Mouse (Mus musculus): ENCODE measurements around the gene Fsip1.

Fsip1 gene

DNA sequence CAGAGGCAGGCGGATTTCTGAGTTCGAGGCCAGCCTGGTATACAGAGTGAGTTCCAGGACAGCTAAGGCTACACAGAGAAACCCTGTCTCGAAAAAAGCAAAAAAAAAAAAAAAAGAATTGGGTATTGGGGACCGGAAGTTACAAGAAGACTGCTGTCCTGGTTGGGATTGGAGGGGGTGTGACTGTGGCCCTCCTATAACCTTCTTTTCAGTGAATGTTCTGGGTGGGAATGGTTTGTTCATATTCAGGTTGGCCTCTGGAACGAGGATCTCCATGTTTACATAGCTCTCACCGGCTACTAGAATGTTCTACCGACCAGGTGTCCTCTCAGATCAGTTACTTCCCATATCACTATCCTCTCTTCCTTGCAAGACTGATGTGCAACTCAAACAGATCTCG lies 328 bp upstream of the Fsip1 start:
- in situ Hi-C loops (cut with MboI, MseI), result no loop called here

DNA sequence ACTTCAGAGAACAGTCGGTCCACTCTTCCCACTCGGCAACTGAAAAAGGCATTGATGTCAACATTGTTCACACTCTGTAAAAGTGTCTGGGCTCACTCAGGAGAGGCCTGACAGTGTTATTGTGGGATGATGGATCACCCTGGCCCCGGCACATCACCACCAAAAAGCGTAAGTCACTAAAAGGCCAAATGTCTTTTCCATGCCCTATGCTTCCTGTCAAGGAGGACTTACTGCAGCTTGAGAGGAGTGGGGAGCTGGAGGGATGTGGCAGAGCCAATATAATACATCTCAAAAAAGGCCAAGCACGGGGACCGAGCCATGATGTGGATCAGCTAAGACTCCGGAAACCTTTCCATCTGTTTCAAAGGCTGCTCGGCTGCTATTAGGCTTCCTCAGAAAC lies 2.2 kb downstream of the Fsip1 start:
- in situ Hi-C loops (cut with MboI, MseI), result no loop called here

DNA sequence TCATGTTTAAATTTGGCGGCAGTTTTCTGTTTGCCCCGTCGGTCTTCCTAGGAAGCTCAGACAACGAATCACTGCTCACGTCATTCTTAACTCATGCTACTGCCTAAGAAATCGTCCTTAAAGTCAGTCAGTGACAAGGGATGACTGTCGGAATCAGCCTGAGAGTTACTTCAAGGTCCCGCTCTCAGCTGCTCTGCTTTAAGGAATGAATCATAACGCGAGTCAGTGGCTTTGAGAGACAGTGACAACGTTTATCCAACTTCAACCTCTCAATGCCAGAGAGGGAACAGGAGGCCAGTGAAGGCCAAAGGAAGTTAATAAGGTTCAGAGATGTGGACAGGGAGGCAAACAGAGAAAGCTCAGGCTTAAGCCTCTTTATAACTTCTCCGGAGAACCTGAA lies 7.8 kb downstream of the Fsip1 start:
- in situ Hi-C loops (cut with MboI, MseI), result no loop called here

DNA sequence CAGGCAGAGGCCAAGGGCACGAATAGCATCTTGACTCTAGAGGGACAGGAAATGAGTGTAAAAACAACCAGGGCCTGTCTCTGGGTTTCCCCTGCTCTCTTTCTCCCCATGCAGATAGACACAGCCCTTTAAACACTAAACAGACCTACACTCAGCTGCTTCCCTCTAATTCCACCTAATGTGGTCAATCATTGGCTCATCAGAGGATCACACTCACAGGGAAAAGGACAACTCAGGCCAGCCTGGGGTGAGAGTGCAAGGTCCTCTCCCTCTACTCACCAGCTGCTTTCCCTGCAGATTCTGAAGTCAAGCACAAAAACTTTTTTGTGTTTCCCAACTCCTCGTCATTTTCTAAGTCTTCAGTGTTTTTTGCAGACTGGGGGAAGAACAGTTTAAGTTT lies 8.8 kb downstream of the Fsip1 start:
- in situ Hi-C loops (cut with MboI, MseI), result no loop called here

DNA sequence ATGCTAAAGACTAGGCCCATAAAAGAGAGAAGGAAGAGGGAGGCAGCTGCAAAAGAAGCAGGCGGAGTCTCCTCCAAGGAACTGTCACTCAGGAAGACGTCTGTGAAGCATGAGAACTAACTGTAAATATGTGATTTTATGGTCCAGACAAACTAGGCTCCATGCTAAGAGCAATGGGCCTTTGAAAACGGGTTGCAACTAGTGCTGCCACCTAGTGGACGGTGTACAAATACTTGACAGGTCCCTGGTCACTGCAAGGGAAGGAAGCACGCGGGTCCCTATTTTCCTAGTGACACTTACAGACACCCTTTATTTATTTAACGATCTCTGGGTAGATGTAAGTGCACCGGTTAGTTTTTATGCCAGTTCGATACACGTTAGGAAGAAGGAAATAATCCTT lies 10.9 kb downstream of the Fsip1 start:
- in situ Hi-C loops (cut with MboI, MseI), result no loop called here

DNA sequence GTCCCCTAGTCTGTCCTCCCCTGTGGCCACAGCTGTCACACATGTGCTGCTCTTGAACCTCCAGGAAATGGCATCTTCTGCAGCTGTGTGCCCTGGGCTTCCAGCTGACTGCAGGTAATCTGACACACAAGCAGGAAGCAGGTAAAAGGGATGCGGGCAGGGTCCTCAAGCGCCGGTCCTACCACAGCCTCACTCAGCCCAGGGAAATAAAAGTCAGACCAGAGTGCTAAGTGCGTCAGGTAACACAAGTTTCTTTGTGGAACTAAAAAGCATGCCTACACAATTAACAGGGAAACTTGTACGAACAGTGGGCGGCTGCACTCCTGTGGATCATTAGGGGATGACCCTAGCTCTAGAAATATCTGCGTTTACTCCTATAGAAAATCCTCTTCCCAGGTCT lies 20.6 kb downstream of the Fsip1 start:
- in situ Hi-C loops (cut with MboI, MseI), result no loop called here

DNA sequence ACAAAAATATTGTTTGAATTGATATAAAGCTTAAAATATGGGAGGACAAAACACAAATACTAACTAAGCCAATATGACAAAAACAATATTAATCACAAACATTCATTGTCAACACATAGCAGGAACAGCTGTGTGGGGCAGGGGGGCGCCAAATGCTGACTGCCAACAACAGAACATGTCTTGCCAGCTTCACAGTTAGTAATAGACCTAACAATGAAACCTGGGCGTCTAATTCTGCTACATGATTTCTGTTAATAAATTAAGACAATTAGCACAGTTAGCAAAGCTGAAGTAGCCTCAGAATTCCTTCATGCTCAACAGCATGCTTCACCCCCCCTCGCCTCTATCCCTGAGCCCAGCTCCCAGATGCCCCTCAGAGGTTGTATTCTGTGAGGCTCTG lies 21.2 kb downstream of the Fsip1 start:
- in situ Hi-C loops (cut with MboI, MseI), result no loop called here

DNA sequence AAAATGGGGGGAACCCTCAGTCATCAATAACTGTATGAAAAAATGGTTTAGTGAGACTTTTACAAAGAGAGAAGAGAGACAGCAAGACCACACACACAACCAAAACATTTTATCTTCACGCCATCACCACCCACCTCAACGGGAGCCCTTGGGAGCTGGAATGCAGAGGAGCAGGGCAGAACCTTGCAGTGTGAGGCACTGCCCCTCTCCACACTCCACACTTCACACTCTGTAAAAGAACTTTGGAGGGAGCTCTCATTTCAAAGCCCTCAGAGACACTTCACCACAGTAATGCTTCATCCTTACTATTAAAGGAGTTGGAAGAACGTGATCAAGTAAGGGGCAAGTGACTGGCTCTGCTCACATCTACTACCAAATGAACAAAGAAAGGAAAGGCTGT lies 26.2 kb downstream of the Fsip1 start:
- in situ Hi-C loops (cut with MboI, MseI), result no loop called here

DNA sequence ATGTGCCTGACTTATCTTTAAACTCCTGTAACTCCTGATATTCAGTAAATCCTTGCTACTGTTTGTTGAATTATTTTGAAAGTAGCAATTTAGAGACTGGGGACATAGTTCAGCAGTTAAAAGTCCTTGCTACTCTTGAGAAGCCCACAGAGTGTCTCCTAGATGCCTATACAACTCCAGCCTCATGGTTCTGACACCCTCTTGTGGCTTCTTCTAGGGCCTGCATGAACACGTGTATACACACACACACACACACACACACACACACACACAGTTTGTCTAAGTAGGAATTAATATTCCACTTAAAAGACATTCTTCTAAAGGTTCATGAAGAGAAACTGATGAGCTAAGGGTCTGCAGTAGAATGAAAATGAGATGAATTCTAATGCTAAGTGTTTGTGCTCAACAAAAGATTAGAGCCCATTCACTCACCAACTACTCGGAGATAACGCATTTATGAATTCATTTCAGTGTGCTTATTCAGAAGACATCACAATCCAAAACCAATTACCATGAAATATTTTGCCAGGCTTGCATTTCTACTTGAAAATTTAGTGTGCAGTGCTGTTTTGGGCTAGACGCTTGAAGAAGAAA lies 28.2 kb downstream of the Fsip1 start:
- in situ Hi-C loops (cut with MboI, MseI), result no loop called here

DNA sequence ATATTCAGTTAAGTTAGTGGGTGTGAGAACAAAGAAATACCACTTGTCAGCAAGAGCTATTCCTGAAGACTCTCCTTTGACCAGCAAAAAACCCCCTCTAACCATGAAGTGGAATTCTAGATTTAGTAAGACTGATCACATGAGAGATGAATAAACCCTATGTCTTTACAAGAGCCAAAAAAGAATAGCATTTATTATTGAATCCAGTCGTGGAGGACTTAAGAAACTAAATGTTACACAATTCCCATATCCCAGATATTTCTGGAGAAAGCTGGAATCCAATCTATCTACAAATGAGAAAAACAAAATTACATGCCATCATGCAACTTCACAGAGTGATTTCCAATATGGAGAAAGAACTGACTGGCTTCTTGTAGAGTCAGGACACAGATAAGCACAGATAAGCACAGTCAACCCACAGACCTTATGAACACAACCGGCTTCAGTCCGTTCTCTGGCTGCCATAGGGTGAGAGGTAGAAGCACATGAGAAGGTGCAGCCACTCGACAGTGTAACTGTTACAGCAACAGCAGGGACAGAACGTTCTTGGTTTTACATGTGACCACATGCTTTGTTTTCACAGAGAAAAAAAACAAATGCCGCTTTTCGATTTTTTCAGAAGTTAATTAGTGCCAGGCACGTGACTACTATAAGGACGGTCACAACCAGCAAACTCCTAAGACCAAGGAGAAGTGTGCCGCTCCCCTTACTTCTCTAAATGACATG lies 31.3 kb downstream of the Fsip1 start:
- in situ Hi-C loops (cut with MboI, MseI), result no loop called here

DNA sequence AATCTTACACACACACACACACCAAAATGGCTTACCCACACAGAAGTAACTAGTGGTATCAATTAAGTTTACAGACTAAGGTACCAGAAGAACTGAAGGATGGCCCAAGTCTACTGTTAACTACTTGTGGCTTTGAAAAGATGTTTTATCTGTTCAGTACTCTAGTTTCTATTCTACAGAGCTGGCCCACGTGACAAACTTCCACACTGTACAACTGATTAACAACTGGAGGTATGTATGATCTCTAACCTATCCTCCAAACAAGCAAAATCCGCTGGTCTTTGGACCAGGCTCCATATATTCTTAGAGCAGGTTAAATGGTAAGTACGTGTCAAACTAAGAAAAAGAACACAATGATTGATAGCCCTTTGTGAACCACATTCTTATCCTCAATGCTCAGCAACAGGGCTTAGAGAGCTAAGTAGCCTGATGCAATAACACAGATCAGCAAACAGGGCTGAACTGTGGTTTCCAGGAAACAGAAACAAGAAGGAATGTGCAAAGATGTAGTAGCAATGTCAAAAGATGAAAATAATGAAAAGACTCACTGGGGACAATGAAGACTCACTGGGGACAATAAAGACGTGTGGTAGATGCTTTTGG lies 38.7 kb downstream of the Fsip1 start:
- in situ Hi-C loops (cut with MboI, MseI), result no loop called here

DNA sequence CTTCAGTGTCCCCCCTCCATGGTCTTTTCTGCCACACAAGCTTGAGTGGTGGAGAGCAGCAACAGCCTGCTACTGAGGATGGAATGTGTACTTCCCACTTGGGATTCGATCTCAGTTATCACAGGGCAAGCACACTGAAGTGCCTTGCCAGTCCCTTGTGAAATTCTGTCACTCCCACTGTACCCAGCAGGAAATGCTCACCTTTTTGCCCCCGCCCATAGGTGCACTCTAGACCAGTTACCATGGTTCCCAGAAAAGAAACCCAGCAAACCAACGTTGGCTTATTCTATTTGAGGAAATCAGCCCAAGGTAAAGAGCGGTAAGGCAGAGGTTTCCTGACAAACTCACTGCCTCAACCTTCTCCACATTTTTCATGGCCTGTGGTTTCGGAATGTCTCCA lies 47.1 kb downstream of the Fsip1 start:
- in situ Hi-C loops (cut with MboI, MseI), result no loop called here

DNA sequence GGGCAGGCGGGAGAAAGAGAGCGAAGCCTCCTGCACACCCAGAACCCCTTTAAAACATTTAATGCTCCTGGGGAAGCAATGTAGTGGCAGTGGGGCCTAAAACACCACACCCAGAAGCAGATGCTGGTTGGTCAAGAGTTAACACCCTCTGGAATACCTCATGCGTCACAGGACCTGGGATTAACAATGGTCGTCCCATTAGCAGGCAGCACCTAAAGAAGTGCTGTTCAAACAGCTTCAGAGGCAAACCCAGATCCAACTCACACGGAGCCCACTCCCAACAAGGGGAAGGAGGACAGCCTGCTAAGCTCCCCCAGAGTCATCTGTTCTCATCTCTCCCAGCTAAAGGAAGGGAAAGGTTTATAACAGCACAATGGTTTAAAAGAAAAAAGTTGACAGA lies 48.1 kb downstream of the Fsip1 start:
- in situ Hi-C loops (cut with MboI, MseI), result no loop called here

DNA sequence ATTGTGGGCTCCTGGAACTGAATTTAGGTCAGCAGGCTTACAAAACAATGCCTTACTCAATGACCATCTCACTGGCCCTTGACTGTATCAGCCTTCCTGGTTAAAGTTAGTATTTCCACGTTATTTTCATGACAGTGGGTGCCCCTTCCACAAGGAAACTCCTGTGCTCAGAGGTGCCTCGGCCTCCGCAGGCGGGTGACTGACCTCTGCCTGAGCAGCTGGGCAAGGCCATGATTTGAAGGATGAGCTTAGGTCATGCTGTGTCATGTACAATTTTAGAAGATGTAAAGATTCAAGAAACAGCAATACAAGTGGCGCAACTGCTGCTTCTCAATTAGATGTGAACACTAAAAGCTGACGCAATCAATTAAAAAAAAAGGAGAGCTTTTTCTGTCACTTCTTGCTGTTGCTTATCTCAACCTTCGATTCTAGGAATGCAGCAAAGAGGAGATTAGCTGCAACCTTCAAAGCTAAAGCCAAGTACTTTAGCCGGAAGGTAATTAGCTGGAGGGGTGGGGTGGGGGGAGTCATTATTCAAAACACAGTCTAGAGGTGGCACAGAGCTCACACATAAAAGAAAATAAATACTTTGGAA lies 50.7 kb downstream of the Fsip1 start:
- in situ Hi-C loops (cut with MboI, MseI), result no loop called here

DNA sequence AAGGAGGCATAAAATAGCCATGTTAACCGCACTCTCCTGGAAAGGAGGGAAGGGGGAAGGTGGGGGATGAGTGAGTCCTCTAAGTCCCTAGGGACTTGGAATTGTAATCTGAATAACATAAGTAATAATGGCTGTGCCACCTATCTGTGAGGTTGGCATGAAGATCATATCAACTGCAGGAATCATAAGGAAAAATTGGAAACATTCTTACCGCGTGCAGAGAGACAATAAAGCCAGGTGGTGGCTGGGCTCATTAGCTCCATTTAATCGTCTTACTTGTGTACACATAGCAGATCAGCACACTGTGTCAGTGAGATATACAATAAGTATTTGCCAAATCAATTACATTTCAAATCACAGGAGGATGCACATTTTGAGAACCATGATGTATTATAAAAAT lies 52.1 kb downstream of the Fsip1 start:
- in situ Hi-C loops (cut with MboI, MseI), result loop anchor here in 1 of 2 experiments (5.0 kb wide), 1 partner anchor 38 kb away; no protein-coding TSS in a partner anchor

DNA sequence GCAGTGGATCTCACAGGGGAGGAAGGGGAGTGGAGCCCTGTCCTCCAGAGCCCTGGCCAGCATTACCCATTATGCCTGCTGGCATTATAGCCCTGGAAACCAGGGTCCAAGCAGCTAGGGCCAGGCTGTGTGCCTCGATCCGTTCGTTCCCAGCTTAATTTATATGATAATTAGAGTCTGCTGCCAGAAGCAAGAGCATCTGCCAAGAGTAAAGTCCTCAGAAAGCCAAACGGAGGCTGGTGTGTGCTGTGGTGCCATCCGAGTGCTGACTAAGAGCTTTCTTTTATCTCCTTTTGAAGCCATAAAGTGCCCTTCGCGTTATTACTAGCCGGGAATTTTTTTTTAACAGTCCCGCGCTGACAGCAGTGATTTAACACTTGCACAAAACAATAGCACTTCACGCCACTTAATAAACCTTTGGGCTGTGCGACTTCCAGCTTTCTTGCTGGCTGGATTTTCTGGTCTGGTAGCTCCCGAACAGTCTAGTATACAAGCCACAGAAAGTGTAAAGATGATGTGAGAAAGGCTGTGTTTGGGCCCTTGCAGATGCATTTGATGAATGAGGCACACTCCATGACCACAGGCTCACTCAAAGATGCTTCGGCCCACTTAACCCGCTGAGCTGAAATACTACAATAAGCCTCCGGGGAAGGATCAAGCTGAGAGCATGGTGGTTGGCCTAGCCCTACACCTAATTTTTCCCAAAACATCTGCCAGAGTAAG lies 52.9 kb downstream of the Fsip1 start:
- in situ Hi-C loops (cut with MboI, MseI), result loop anchor here in 1 of 2 experiments (5.0 kb wide), 1 partner anchor 38 kb away; no protein-coding TSS in a partner anchor

DNA sequence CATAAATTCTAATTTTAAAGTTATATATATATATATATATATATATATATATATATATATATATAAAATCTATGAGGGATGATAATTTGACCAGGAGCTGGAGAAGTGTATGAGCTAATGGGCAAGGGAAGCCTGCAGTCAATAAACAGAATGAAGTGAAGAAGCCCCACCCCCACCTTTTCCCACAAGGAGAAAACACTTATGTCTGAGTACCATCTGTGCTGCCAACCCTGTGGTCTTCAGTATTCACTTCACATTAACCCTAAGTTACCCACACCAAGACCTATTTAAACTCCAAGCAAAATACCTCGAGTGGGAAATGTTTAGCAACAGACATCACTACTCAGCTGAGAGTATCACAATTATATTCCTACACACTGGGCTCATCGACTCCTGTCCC lies 53.8 kb downstream of the Fsip1 start:
- in situ Hi-C loops (cut with MboI, MseI), result loop anchor here in 1 of 2 experiments (5.0 kb wide), 1 partner anchor 39 kb away; no protein-coding TSS in a partner anchor

DNA sequence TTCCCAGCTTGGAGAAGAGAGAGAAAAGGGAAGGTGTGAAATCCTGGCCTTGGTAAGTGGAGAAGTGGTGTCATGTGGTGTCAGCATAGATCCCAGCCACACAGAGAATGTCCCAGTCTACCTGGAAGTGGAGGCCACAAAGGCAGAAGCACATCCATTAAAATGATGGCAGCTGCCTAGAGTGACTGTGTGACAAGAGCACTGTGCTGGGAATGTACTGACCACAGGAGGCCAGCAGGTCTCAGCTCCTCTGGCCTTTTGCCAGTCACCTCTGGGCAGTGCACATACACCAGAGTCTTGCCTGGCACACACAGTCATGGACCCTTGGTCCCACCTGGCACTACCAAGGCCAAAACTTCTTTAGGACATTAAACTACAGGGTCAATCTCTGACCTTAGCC lies 54.8 kb downstream of the Fsip1 start:
- in situ Hi-C loops (cut with MboI, MseI), result loop anchor here in 1 of 2 experiments (5.0 kb wide), 1 partner anchor 40 kb away; no protein-coding TSS in a partner anchor

DNA sequence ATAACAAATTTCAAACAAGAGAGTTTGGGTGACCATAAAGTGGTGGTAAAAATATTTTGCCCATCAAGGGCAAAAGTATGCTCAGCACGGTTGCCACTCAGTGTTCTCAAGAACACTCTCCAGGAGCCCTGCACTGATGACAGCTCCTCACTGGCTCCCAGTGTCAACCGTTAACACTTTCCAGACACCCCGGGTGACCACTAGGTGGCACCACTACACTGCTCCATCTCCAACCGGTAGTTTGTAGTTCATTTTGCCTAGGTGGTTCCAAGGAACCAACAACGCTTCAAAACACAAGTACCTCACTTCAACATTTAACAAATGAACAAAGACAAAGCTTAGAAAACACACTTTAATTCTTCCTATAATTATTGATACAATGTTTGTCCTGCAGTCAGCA lies 56.9 kb downstream of the Fsip1 start:
- in situ Hi-C loops (cut with MboI, MseI), result loop anchor here in 1 of 2 experiments (5.0 kb wide), 1 partner anchor 42 kb away; no protein-coding TSS in a partner anchor

DNA sequence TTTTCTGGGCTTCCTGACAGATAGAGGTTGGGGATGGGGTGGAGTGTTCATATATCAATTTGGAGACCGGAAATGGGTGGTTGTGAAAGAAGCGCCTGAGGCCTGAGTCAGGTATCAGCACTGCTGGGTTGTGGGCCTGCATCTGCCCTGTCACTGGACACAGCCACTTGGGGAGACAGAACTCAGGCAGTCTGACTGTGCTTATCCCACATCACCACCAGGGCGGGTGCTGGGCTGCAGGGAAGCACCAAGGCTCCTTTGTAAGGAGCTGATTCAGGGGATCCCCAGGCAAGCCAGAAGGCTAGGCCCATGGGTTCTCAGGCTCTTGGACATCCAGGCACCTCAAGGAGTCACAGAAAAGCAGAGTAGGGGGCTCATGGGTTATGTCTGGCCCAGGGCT lies 59.8 kb downstream of the Fsip1 start:
- in situ Hi-C loops (cut with MboI, MseI), result no loop called here

DNA sequence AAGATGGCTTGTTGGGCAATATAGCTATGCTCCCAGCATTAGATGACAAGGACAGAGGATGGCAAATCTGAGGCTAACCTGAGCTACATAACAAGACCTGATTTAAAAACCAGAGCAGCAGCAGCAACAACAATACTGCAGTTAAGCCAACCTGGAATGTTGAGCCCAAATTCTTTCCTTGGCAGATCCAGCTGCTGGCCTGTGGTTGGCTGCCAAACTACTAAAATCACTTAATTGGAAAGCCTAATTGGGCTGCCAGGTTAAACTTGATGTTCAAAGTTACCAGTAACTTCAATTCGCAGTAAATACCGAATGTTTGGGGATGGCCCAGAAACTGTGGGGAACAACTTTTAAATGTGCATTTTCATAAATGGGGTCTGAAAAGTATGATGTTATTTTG lies 74.6 kb downstream of the Fsip1 start:
- in situ Hi-C loops (cut with MboI, MseI), result no loop called here
